Mouse (Mus musculus) CH12.LX (cell line): Measurements from ENCODE around the gene Nppa. TPM values are rescaled to one million over a fixed set of nuclear protein-coding genes. Genes with fewer than 3 reads are reported as not detected.

Source experiments
- DNase-seq: peaks from one replicate; pipeline ENCODE4 v3.0.0-alpha.2; 2013; ENCODE audit errors: extremely low read depth
- H3K27ac ChIP-seq: 2 replicates; pipeline ENCODE4 v1.5.1; 2012; ENCODE audit warnings: low read depth, mild to moderate bottlenecking, control low read depth, moderate library complexity; ENCODE audit not compliant: insufficient read depth
- H3K27me3 ChIP-seq: replicated peaks from 2 replicates; pipeline ENCODE3; 2012; ENCODE audit warnings: inconsistent platforms
- H3K36me3 ChIP-seq, 2 experiments: replicated peaks in 1 of 2; 2 replicates each; pipeline versions ENCODE3 to v1.6.1; 2012; ENCODE audit warnings: inconsistent platforms in 1 of 2, low read length in 1 of 2, mild to moderate bottlenecking in 1 of 2, mixed read lengths in 1 of 2, moderate library complexity in 1 of 2; ENCODE audit not compliant: control insufficient read depth in 1 of 2, insufficient read depth in 1 of 2
- H3K4me1 ChIP-seq, 2 experiments: 2 replicates each; pipeline ENCODE4 v1.6.1; 2012; ENCODE audit warnings: inconsistent platforms in 1 of 2, moderate library complexity in 1 of 2; ENCODE audit not compliant: insufficient read depth in 2 of 2, control insufficient read depth in 1 of 2
- H3K4me2 ChIP-seq: 2 replicates; pipeline ENCODE4 v1.6.1; 2012; ENCODE audit warnings: low read depth, mild to moderate bottlenecking, control low read depth; ENCODE audit not compliant: poor library complexity, insufficient read depth, severe bottlenecking
- H3K4me3 ChIP-seq, 3 experiments: fragments of 150-350 bp in 1 of 3; sonication (generic) in 1 of 3; replicated peaks in 1 of 3; 2 replicates each; pipeline versions ENCODE3 to v1.5.1; 2011 to 2012; ENCODE audit warnings: low read depth in 2 of 3, low read length in 2 of 3, mild to moderate bottlenecking in 2 of 3, moderate library complexity in 2 of 3, control low read depth in 1 of 3, improper control_type of control experiment in 1 of 3, inconsistent platforms in 1 of 3, mixed read lengths in 1 of 3; ENCODE audit not compliant: poor library complexity in 1 of 3
- H3K79me2 ChIP-seq: replicated peaks from 2 replicates; pipeline ENCODE4 v1.6.1; 2012; ENCODE audit warnings: mild to moderate bottlenecking, moderate library complexity; ENCODE audit not compliant: control insufficient read depth, poor library complexity, insufficient read depth, severe bottlenecking; ENCODE audit errors: extremely low read depth
- H3K9ac ChIP-seq: 2 replicates; pipeline ENCODE4 v1.6.1; 2012; ENCODE audit warnings: low read depth, mild to moderate bottlenecking, control low read depth, moderate library complexity; ENCODE audit not compliant: insufficient read depth
- H3K9me3 ChIP-seq: replicated peaks from 2 replicates; pipeline ENCODE3; 2012; ENCODE audit warnings: low read length, inconsistent platforms, mixed read lengths
- CHD1 ChIP-seq: IDR thresholded peaks from 2 replicates; pipeline ENCODE4 v1.6.1; 2012; ENCODE audit warnings: low read depth, low read length, improper control_type of control experiment, inconsistent platforms
- CHD2 ChIP-seq: IDR thresholded peaks from 2 replicates; pipeline ENCODE4 v1.6.1; 2011; ENCODE audit warnings: low read length, improper control_type of control experiment
- CTCF ChIP-seq, 2 experiments: IDR thresholded peaks in 1 of 2; conservative IDR thresholded peaks in 1 of 2; 2 replicates each; pipeline ENCODE4 v1.5.1; 2011 to 2012; ENCODE audit warnings: low read depth in 2 of 2, low read length in 2 of 2, improper control_type of control experiment in 1 of 2, inconsistent platforms in 1 of 2, mild to moderate bottlenecking in 1 of 2, moderate library complexity in 1 of 2
- E2F4 ChIP-seq: IDR thresholded peaks from 2 replicates; pipeline ENCODE4 v1.6.1; 2011; ENCODE audit warnings: low read depth, low read length, improper control_type of control experiment; ENCODE audit not compliant: insufficient replicate concordance
- ELF1 ChIP-seq: IDR thresholded peaks from 2 replicates; pipeline ENCODE4 v1.6.1; 2014; ENCODE audit warnings: low read depth, mild to moderate bottlenecking, inconsistent platforms, low read length, improper control_type of control experiment
- EP300 ChIP-seq: IDR thresholded peaks from 2 replicates; pipeline ENCODE4 v1.6.1; 2011; ENCODE audit warnings: low read length, improper control_type of control experiment
- ETS1 ChIP-seq: conservative IDR thresholded peaks from 2 replicates; pipeline ENCODE4 v1.6.1; 2012; ENCODE audit warnings: low read depth, mild to moderate bottlenecking, inconsistent platforms, low read length, improper control_type of control experiment, moderate library complexity
- HCFC1 ChIP-seq: IDR thresholded peaks from 2 replicates; pipeline ENCODE4 v1.6.1; 2012; ENCODE audit warnings: low read depth, mild to moderate bottlenecking, inconsistent platforms, low read length, improper control_type of control experiment
- IRF4 ChIP-seq: IDR thresholded peaks from 2 replicates; pipeline ENCODE4 v1.6.1; 2014; ENCODE audit warnings: low read depth, mild to moderate bottlenecking, inconsistent platforms, low read length, improper control_type of control experiment
- JUN ChIP-seq: IDR thresholded peaks from 2 replicates; pipeline ENCODE4 v1.6.1; 2011; ENCODE audit warnings: low read depth, mild to moderate bottlenecking, low read length, improper control_type of control experiment, moderate library complexity; ENCODE audit not compliant: insufficient read depth
- KAT2A ChIP-seq: IDR thresholded peaks from 2 replicates; pipeline ENCODE4 v1.6.1; 2012; ENCODE audit warnings: low read length, improper control_type of control experiment, inconsistent platforms; ENCODE audit not compliant: insufficient replicate concordance
- MAFK ChIP-seq: IDR thresholded peaks from 2 replicates; pipeline ENCODE4 v1.6.1; 2011; ENCODE audit warnings: low read length, improper control_type of control experiment; ENCODE audit not compliant: insufficient replicate concordance
- MAX ChIP-seq: IDR thresholded peaks from 2 replicates; pipeline ENCODE4 v1.6.1; 2011; ENCODE audit warnings: low read length, improper control_type of control experiment
- MAZ ChIP-seq: IDR thresholded peaks from 2 replicates; pipeline ENCODE4 v1.6.1; 2012; ENCODE audit warnings: low read depth, mild to moderate bottlenecking, inconsistent platforms, low read length, improper control_type of control experiment, moderate library complexity
- MEF2A ChIP-seq: IDR thresholded peaks from 2 replicates; pipeline ENCODE4 v1.6.1; 2014; ENCODE audit warnings: low read depth, mild to moderate bottlenecking, inconsistent platforms, low read length, improper control_type of control experiment, borderline replicate concordance
- MXI1 ChIP-seq: IDR thresholded peaks from 2 replicates; pipeline ENCODE4 v1.6.1; 2011; ENCODE audit warnings: mild to moderate bottlenecking, low read depth, low read length, improper control_type of control experiment
- NELFE ChIP-seq: IDR thresholded peaks from 2 replicates; pipeline ENCODE4 v1.6.1; 2011; ENCODE audit warnings: low read depth, low read length, improper control_type of control experiment
- POLR2A ChIP-seq: IDR thresholded peaks from 2 replicates; pipeline ENCODE4 v1.6.1; 2011; ENCODE audit warnings: low read depth, mild to moderate bottlenecking, improper control_type of control experiment, low read length
- RAD21 ChIP-seq: IDR thresholded peaks from 2 replicates; pipeline ENCODE4 v1.6.1; 2011; ENCODE audit warnings: low read depth, mild to moderate bottlenecking, low read length, improper control_type of control experiment, moderate library complexity
- RCOR1 ChIP-seq: conservative IDR thresholded peaks from 2 replicates; pipeline ENCODE4 v1.6.1; 2012; ENCODE audit warnings: low read depth, mild to moderate bottlenecking, inconsistent platforms, low read length, improper control_type of control experiment
- SIN3A ChIP-seq: IDR thresholded peaks from 2 replicates; pipeline ENCODE4 v1.6.1; 2012; ENCODE audit warnings: low read length, improper control_type of control experiment, inconsistent platforms
- SMC3 ChIP-seq: IDR thresholded peaks from 2 replicates; pipeline ENCODE4 v1.6.1; 2011; ENCODE audit warnings: low read depth, low read length, improper control_type of control experiment
- TBP ChIP-seq: conservative IDR thresholded peaks from 2 replicates; pipeline ENCODE4 v1.6.1; 2011; ENCODE audit warnings: low read depth, low read length, improper control_type of control experiment
- TCF12 ChIP-seq: IDR thresholded peaks from 2 replicates; pipeline ENCODE4 v1.6.1; 2014; ENCODE audit warnings: low read depth, mild to moderate bottlenecking, inconsistent platforms, low read length, improper control_type of control experiment
- UBTF ChIP-seq: IDR thresholded peaks from 2 replicates; pipeline ENCODE4 v1.6.1; 2012; ENCODE audit warnings: low read depth, mild to moderate bottlenecking, inconsistent platforms, low read length, improper control_type of control experiment, moderate library complexity
- USF1 ChIP-seq: IDR thresholded peaks from 2 replicates; pipeline ENCODE4 v1.6.1; 2014; ENCODE audit warnings: low read depth, mild to moderate bottlenecking, inconsistent platforms, low read length, improper control_type of control experiment
- ZC3H11A ChIP-seq: IDR thresholded peaks from 2 replicates; pipeline ENCODE4 v1.6.1; 2012; ENCODE audit warnings: low read depth, mild to moderate bottlenecking, inconsistent platforms, low read length, improper control_type of control experiment
- ZMIZ1 ChIP-seq: IDR thresholded peaks from 2 replicates; pipeline ENCODE4 v1.6.1; 2012; ENCODE audit warnings: low read depth, mild to moderate bottlenecking, inconsistent platforms, low read length, improper control_type of control experiment
- ZNF384 ChIP-seq: IDR thresholded peaks from 2 replicates; pipeline ENCODE4 v1.6.1; 2012; ENCODE audit warnings: low read depth, low read length, improper control_type of control experiment, inconsistent platforms
- dilution Hi-C: fragments of 300-500 bp; cut with MboI; formaldehyde crosslinking; loops from 2 replicates; pipeline ENCODE4 v1.14.3; 2020; ENCODE audit warnings: low sequenced_read_pairs; ENCODE audit not compliant: extremely low pct_unique_long_range_greater_than_20kb, extremely low pct_ligation_motif_present
- in situ Hi-C: fragments of 300-500 bp; cut with MboI; formaldehyde crosslinking; loops from 3 replicates; pipeline ENCODE4 v1.14.3; 2019; ENCODE audit warnings: low sequenced_read_pairs, low pct_ligation_motif_present, low pct_unique_long_range_greater_than_20kb, mixed read lengths
- polyA plus RNA-seq: library from polyadenylated mRNA; unstranded; fragments of >175 nt; gene quantifications from 2 replicates; pipeline ENCODE4 v1.2.1, GENCODE M21; 2012; ENCODE audit warnings: low read depth; ENCODE audit not compliant: insufficient read length
- total RNA-seq, 2 experiments: library from RNA; depleted of rRNA; stranded (reverse); fragments of 300-350 nt in 1 of 2; fragments of >200 nt in 1 of 2; gene quantifications; 2 replicates each; pipeline ENCODE4 v1.2.3; 2012 to 2014

The Nppa gene
- total and polyA plus RNA-seq, 3 experiments, result not detected

DNA sequence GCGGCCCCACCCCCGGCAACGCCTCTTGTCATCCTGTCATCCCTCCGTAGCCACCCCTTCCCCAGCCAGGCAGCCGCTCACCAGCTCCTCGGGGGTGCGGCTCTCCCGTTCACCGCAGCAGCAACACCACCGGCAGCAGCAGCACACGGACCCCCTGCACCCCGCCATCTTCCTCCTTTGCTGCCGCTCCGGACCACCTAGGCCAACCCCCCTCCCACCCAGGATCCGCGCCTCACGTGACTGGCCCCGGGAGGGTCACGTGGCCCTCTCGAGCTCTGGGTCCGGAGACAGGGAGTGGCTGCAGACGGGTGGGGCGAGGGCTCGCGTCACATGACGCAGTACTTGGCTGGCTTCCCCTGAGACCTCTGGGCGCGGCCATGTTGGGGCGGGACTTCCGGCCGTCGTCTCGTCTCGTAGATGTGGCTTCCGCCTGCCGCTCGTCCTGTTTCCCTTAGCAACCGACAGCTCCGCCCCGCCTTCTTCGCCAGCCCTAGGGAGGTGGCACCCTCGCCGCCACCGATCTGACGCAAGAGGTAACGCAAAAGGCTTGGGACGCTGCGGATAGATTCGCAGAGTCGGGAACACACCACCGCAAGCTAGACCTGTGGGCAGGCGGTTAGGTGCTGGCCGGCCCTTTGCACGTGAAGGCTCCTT is 38.2 kb downstream of the Nppa start, which contains the start of the genes Clcn6 and Mthfr (continued):
- no peak for TF ChIP-seq RAD21
- TF ChIP-seq MEF2A, result no peak; the same call in none of the 2 replicates
- no peak for TF ChIP-seq SMC3
- no peak; the same call in 1 of the 2 replicates for TF ChIP-seq TCF12
- TF ChIP-seq CTCF (conservative IDR thresholded peaks at IDR 0.05 in 1 of 2, IDR thresholded peaks at IDR 0.05 in 1 of 2; ENCODE audit: low read depth in 2 of 2, low read length in 2 of 2), result no peak
- peak; percentile 27; the same call in 1 of the 2 replicates for TF ChIP-seq ETS1
- TF ChIP-seq NELFE, result peak; percentile 74
- TF ChIP-seq E2F4, result no peak
- TF ChIP-seq UBTF, result no peak
- TF ChIP-seq ZMIZ1, result 0 out of 2 replicates have a peak, but pooled peaks have one; percentile 53
- TF ChIP-seq EP300, result no peak
- TF ChIP-seq POLR2A, result peak; percentile 75
- TF ChIP-seq IRF4, result no peak; the same call in 1 of the 2 replicates
- no peak for TF ChIP-seq RCOR1
- TF ChIP-seq TBP, result no peak
- peak; percentile 72; the same call in 1 of the 2 replicates for TF ChIP-seq KAT2A
- TF ChIP-seq MAFK, result no peak
- TF ChIP-seq CHD2, result no peak
- TF ChIP-seq ZC3H11A, result no peak
- TF ChIP-seq HCFC1, result peak; percentile 86

DNA sequence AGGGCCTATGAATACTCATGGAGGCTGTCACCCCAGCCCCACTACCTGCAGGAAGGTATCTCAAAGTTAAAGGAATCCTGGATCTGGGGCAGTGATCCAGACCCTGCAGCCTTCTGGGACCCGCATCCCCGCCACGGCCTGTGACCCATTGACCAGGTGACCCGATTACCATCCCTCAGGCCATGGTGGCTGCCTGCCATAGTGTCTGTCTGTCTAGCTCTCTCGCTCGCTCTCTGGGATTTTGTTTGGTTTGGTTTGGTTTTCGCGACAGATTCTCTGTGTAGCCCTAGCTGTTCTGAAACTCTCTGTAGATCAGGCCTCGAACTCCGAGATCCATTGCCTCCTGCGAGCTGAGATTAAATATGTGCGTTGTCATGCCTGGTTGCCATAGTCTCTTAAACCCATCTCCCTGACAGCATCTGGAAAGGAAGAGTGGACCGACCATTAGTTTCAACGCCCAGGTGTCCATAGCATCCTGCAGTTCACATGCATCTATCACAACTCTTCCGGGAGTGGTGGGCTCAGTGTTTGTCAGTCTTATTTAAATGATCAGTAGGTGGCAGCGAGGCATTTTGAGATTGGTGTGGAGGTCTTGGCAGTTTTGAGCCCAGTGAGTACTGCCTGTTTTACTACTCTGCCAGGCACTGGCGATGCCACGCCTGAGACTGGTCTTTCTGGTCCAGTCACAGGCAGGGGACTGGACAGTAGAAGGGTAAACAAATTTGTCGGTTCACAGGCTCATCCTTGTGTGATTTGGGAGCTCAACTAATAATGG is 38.9 kb downstream of the Nppa start:
- Histone ChIP-seq H3K4me1 (peaks cover 12 to 54% of the 10 kb centered on the region in 2 experiments), H3K4me2 (peak overlapping the region; percentile 53), H3K9ac (peak overlapping the region; percentile 90), H3K4me3 (peak overlapping the region; percentile 84 to 88 (median 87)), H3K36me3 (peaks cover 26 to 47% of the 10 kb centered on the region in 2 experiments), H3K27ac (peak overlapping the region; percentile 26; the same call in 1 of the 2 replicates), H3K9me3 (no peaks in the 10 kb centered on the region), H3K79me2 (0 out of 2 replicates have a peak, but pooled peaks cover 6% of the 10 kb centered on the region), H3K27me3 (no peaks in the 10 kb centered on the region)
- dilution Hi-C loops (no loop called here), in situ Hi-C loops (no loop called here)
- peak; percentile 23 for DNase-seq
- TF ChIP-seq ZMIZ1 (no peak; the same call in 1 of the 2 replicates), MAX (0 out of 2 replicates have a peak, but pooled peaks have one; percentile 38), ELF1 (0 out of 2 replicates have a peak, but pooled peaks have one; percentile 21), RCOR1 (no peak), CHD1 (peak; percentile 61; the same call in 1 of the 2 replicates), MAZ (0 out of 2 replicates have a peak, but pooled peaks have one; percentile 29), MXI1 (no peak), MEF2A (no peak), USF1 (no peak), ZNF384 (no peak), JUN (no peak), SIN3A (0 out of 2 replicates have a peak, but pooled peaks have one; percentile 37)
